Mouse (Mus musculus): ENCODE data around the gene Lsm11.

GRCm38 (mm10) chr11:45938917-45939316 is 5.8 kb downstream of the Lsm11 start:
- TF ChIP-seq NRF1 (IDR thresholded peaks at IDR 0.05; ENCODE audit: low read depth, low read length) (no peak), TBP (conservative IDR thresholded peaks at IDR 0.05; ENCODE audit: low read depth, low read length) (no peak)

Measured in CH12.LX (cell line).